In the genomic region with DNA sequence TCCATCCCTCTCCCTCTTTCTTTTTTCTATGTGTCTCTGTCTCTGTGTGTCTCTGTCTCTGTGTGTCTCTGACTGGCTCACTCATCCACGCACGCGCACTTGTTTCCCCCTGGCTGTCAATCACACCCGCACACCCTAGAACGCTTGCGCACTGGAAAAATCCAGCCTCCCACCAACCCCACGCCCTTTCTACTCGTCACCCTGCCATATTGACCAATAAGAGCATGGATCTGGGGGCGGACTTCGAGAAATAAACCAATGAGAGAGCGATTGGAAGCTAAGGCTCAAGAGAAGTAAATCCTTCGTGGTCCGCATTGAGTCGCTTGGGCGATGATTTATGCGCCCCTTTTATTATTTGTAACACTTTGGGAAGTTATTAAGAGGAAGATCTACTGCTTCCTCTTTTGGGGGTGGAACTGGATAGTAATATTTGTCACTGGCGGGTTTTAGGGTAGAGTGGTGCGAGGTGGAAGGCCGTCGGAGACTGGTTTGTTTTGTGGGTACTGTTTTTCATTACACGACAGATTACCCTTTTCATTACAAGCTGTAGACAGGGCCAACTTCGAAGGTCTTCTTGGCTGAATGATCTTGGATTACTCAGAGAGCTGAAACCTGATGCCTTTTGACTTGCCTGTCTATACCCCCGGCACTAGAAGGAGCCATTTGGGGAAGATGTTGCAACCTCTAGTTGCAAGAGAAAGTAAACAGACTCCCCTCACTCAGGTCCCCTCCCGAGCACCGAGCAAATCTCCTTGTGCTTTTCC, we compare ENCODE assay signal across 8 mouse cellular contexts.
DNase-seq lines count a peak whose midpoint lies in the region; ATAC-seq and TF ChIP-seq lines count a peak whose summit lies in the region.

No protein-coding gene starts in this region.

- no peak for TF ChIP-seq POLR2A in brain, embryonic 14.5 days (IDR thresholded peaks at IDR 0.05; ENCODE audit: borderline replicate concordance, extremely low read depth, insufficient read depth, insufficient read length, poor library complexity, severe bottlenecking)

- DNase-seq in frontal cortex, postnatal 10 days (ENCODE audit: low spot score in 2 of 2), result peak; percentile 52 to 60
- DNase-seq in frontal cortex, adult 2 months (ENCODE audit: extremely low spot score in 1 of 2, low spot score in 1 of 2), result no peak
- peak; percentile 96 for DNase-seq in brain, embryonic 14.5 days (ENCODE audit: low read depth)
- peak; percentile 87 to 91 for DNase-seq in gastrocnemius, adult 8-10 months (ENCODE audit: low spot score in 2 of 2)
- DNase-seq in liver, embryonic 11.5 days (ENCODE audit: low spot score), result peak; percentile 85
- peak; percentile 75 to 93 for DNase-seq in urinary bladder, adult 18-20 months (ENCODE audit: low spot score in 2 of 2)

- H3K27ac ChIP-seq in hindbrain, embryonic 15.5 days (replicated peaks), result peak overlapping the region; percentile 59
- H3K27ac ChIP-seq in liver, embryonic 11.5 days (ENCODE audit: low read depth, low read length), result peak overlapping the region; percentile 81

- H3K4me2 ChIP-seq in hindbrain, embryonic 15.5 days, result peak overlapping the region; percentile 47
- peak overlapping the region; percentile 88 for H3K4me2 ChIP-seq in liver, embryonic 11.5 days

- WGBS in hindbrain, embryonic 15.5 days, result under 1% methylated on average over 25 of the region's 25 CpGs
- under 1% methylated on average over 25 of the region's 25 CpGs for WGBS in liver, embryonic 11.5 days

- no peak for TF ChIP-seq CTCF in brain, embryonic 14.5 days (IDR thresholded peaks at IDR 0.05; ENCODE audit: borderline replicate concordance, extremely low read depth, insufficient read depth, insufficient read length)

- H3K27me3 ChIP-seq in hindbrain, embryonic 15.5 days, result peaks cover 57% of the 10 kb centered on the region
- H3K27me3 ChIP-seq in liver, embryonic 11.5 days (replicated peaks; ENCODE audit: control insufficient read depth, insufficient read depth, low read length), result peaks cover 38% of the 10 kb centered on the region

- no peak overlapping the region for H3K9ac ChIP-seq in hindbrain, embryonic 15.5 days
- H3K9ac ChIP-seq in liver, embryonic 11.5 days (ENCODE audit: low read depth, low read length), result peak overlapping the region; percentile 68

- H3K4me3 ChIP-seq in hindbrain, embryonic 15.5 days, result peak overlapping the region; percentile 16
- H3K4me3 ChIP-seq in liver, embryonic 11.5 days (ENCODE audit: low read depth, low read length), result peak overlapping the region; percentile 45

- H3K36me3 ChIP-seq in hindbrain, embryonic 15.5 days, result no peaks in the 10 kb centered on the region
- no peaks in the 10 kb centered on the region for H3K36me3 ChIP-seq in liver, embryonic 11.5 days (ENCODE audit: control insufficient read depth, insufficient read depth, low read length)

- H3K4me1 ChIP-seq in hindbrain, embryonic 15.5 days (replicated peaks), result peaks cover 19% of the 10 kb centered on the region
- peaks cover 13% of the 10 kb centered on the region for H3K4me1 ChIP-seq in liver, embryonic 11.5 days (replicated peaks; ENCODE audit: control insufficient read depth, insufficient read depth, low read length)

- ATAC-seq in hindbrain, embryonic 15.5 days (ENCODE audit: low FRiP score, low read depth), result peak; percentile 84
- peak; percentile 87 for ATAC-seq in liver, embryonic 11.5 days (replicated peaks; ENCODE audit: low FRiP score)
- ATAC-seq in monocyte, adult 5-6 weeks (replicated peaks; ENCODE audit: insufficient number of reproducible peaks, low FRiP score, low TSS enrichment, poor library complexity, severe bottlenecking), result peak; percentile 49

- H3K9me3 ChIP-seq in hindbrain, embryonic 15.5 days, result no peaks in the 10 kb centered on the region
- no peaks in the 10 kb centered on the region for H3K9me3 ChIP-seq in liver, embryonic 11.5 days (ENCODE audit: control insufficient read depth, low read length)

Comparison
In these comparisons a context has a peak if more than half of its experiments do, and no peak if none do; other contexts are left out.
1. DNase-seq: peak in frontal cortex, postnatal 10 days (2 of 2), brain, embryonic 14.5 days (single experiment), gastrocnemius, adult 8-10 months (2 of 2), liver, embryonic 11.5 days (single experiment) and urinary bladder, adult 18-20 months (2 of 2); none in frontal cortex, adult 2 months (0 of 2).
2. Peak in every context shown above with its lines, with median percentiles within 50 percentile points of each other: ATAC-seq.